8 mouse cellular contexts compared by ENCODE assay signal in genomic region chr10:98913610-98913960, GRCm38 (mm10). TPM values are rescaled to one million over a fixed set of nuclear protein-coding genes. Genes with fewer than 3 reads are reported as not detected.
A peak's percentile ranks its signal among the peaks of the same experiment; 100 is the strongest.
DNase-seq lines count a peak whose midpoint lies in the region; ATAC-seq and TF ChIP-seq lines count a peak whose summit lies in the region.

No protein-coding gene starts in this region.

- under 1% methylated on average over 17 of the region's 19 CpGs for WGBS in heart, embryonic 15.5 days
- under 1% methylated on average over 19 of the region's 19 CpGs for WGBS in forebrain, embryonic 15.5 days
- WGBS in liver, postnatal 0 days (ENCODE audit: insufficient replicate concordance): under 1% methylated on average over 19 of the region's 19 CpGs

- no peaks in the 10 kb centered on the region for H3K36me3 ChIP-seq in heart, embryonic 15.5 days
- H3K36me3 ChIP-seq in ES-Bruce4 (ENCODE audit: control insufficient read depth, insufficient read depth, low read length, poor library complexity, severe bottlenecking): no peaks in the 10 kb centered on the region
- no peaks in the 10 kb centered on the region for H3K36me3 ChIP-seq in forebrain, embryonic 15.5 days
- H3K36me3 ChIP-seq in liver, postnatal 0 days (replicated peaks; ENCODE audit: insufficient read depth, low read length): no peaks in the 10 kb centered on the region

- intact Hi-C loops in left cerebral cortex, postnatal 25 days (cut with DNase I): loop anchor here (5.0 to 10.0 kb wide), 4 partner anchors 171 to 421 kb away; no protein-coding TSS in a partner anchor

- H3K9me3 ChIP-seq in heart, embryonic 15.5 days (replicated peaks): no peaks in the 10 kb centered on the region
- H3K9me3 ChIP-seq in ES-Bruce4 (replicated peaks; ENCODE audit: control insufficient read depth, insufficient read depth, low read length, poor library complexity, severe bottlenecking): no peaks in the 10 kb centered on the region
- no peaks in the 10 kb centered on the region for H3K9me3 ChIP-seq in forebrain, embryonic 15.5 days
- no peaks in the 10 kb centered on the region for H3K9me3 ChIP-seq in liver, postnatal 0 days (ENCODE audit: low read length)

- peak overlapping the region; percentile 99 for H3K4me3 ChIP-seq in heart, embryonic 15.5 days
- H3K4me3 ChIP-seq in ES-Bruce4 (ENCODE audit: low read depth, low read length): peak overlapping the region; percentile 70
- H3K4me3 ChIP-seq in forebrain, embryonic 15.5 days: peak overlapping the region; percentile 89
- peak overlapping the region; percentile 97 for H3K4me3 ChIP-seq in liver, postnatal 0 days (ENCODE audit: low read depth, low read length)

- TF ChIP-seq POLR2A in ES-Bruce4 (IDR thresholded peaks at IDR 0.05; ENCODE audit: insufficient read depth, low read length): no peak

- no peaks in the 10 kb centered on the region for H3K27me3 ChIP-seq in heart, embryonic 15.5 days
- no peaks in the 10 kb centered on the region; the same call in 1 of the 2 replicates for H3K27me3 ChIP-seq in ES-Bruce4 (ENCODE audit: control insufficient read depth, insufficient read depth, low read length, poor library complexity, severe bottlenecking)
- H3K27me3 ChIP-seq in forebrain, embryonic 15.5 days: no peaks in the 10 kb centered on the region
- no peaks in the 10 kb centered on the region for H3K27me3 ChIP-seq in liver, postnatal 0 days (ENCODE audit: insufficient read depth, low read length)

- no peak for TF ChIP-seq EP300 in ES-Bruce4 (IDR thresholded peaks at IDR 0.05; ENCODE audit: insufficient read depth, low read depth, low read length)
- no peak for TF ChIP-seq EP300 in liver, postnatal 0 days (IDR thresholded peaks at IDR 0.05; ENCODE audit: low read depth)

- peak overlapping the region; percentile 84 for H3K9ac ChIP-seq in heart, embryonic 15.5 days
- H3K9ac ChIP-seq in ES-Bruce4 (ENCODE audit: low read depth, poor library complexity, severe bottlenecking): peak overlapping the region; percentile 93
- H3K9ac ChIP-seq in forebrain, embryonic 15.5 days (replicated peaks): peak overlapping the region; percentile 80
- H3K9ac ChIP-seq in liver, postnatal 0 days (replicated peaks): peak overlapping the region; percentile 97

- peak overlapping the region; percentile 62 for H3K4me2 ChIP-seq in heart, embryonic 15.5 days
- peak overlapping the region; percentile 78 for H3K4me2 ChIP-seq in forebrain, embryonic 15.5 days (replicated peaks)
- H3K4me2 ChIP-seq in liver, postnatal 0 days (ENCODE audit: low read depth, low read length): peak overlapping the region; percentile 99

- ATAC-seq in heart, embryonic 15.5 days (replicated peaks; ENCODE audit: insufficient number of reproducible peaks, insufficient read depth, low FRiP score, low read depth): no peak
- no peak for ATAC-seq in forebrain, embryonic 15.5 days (replicated peaks)
- no peak for ATAC-seq in liver, postnatal 0 days

- TF ChIP-seq CTCF in ES-Bruce4 (IDR thresholded peaks at IDR 0.05; ENCODE audit: low read depth, low read length): no peak
- TF ChIP-seq CTCF in liver, postnatal 0 days (IDR thresholded peaks at IDR 0.05; ENCODE audit: low read depth): no peak

- DNase-seq in heart, adult 18-20 months: no peak
- no peak for DNase-seq in liver, postnatal 0 days
- DNase-seq in adrenal gland, postnatal 36 days: no peak
- DNase-seq in gastrocnemius, adult 8-10 months (ENCODE audit: low spot score in 2 of 2): no peak
- no peak for DNase-seq in left cerebral cortex, postnatal 25 days (ENCODE audit: low spot score in 2 of 2)

- peaks cover 16% of the 10 kb centered on the region for H3K4me1 ChIP-seq in heart, embryonic 15.5 days (replicated peaks)
- H3K4me1 ChIP-seq in ES-Bruce4 (ENCODE audit: control insufficient read depth, insufficient read depth, low read length): no peaks in the 10 kb centered on the region
- peaks cover 9% of the 10 kb centered on the region for H3K4me1 ChIP-seq in forebrain, embryonic 15.5 days
- peaks cover 8% of the 10 kb centered on the region for H3K4me1 ChIP-seq in liver, postnatal 0 days (ENCODE audit: insufficient read depth)

- peak overlapping the region; percentile 100 for H3K27ac ChIP-seq in heart, embryonic 15.5 days
- no peak overlapping the region for H3K27ac ChIP-seq in ES-Bruce4 (ENCODE audit: insufficient read depth, low read length)
- peak overlapping the region; percentile 98 for H3K27ac ChIP-seq in forebrain, embryonic 15.5 days (replicated peaks)
- H3K27ac ChIP-seq in liver, postnatal 0 days (ENCODE audit: low read depth): peak overlapping the region; percentile 99

RNA-seq across cellular contexts. Expression of gene Atp2b1, which starts 0.6 kb away (rescaled TPM):
- 87.1 and 88.3 TPM in 2 replicates for polyA plus RNA-seq in heart, embryonic 15.5 days (2015; fragmentation: Nextera tagmentation; extraction: Ambion mirVana)
- 10 to 100 TPM; 61.2 to 61.4 TPM for total RNA-seq in heart, adult 18-20 months (2021)
- 55.4 and 68.1 TPM in 2 replicates for polyA plus RNA-seq in ES-Bruce4 (2011; ENCODE audit: insufficient read depth, insufficient read length, low read depth, missing spikeins)
- 169 and 176 TPM in 2 replicates for polyA plus RNA-seq in forebrain, embryonic 15.5 days (2015; fragmentation: Nextera tagmentation; extraction: Ambion mirVana)
- 33.3 and 37.0 TPM in 2 replicates for polyA plus RNA-seq in liver, postnatal 0 days (2015; fragmentation: Nextera tagmentation; extraction: Ambion mirVana)
- total RNA-seq in adrenal gland, postnatal 36 days (2021): 10 to 100 TPM; 50.1 to 57.9 TPM
- total RNA-seq in gastrocnemius, adult 8-10 months (2022): 10 to 100 TPM; 61.9 to 75.9 (median 73.7) TPM
- total RNA-seq in left cerebral cortex, postnatal 25 days (2021): 100 to 1,000 TPM; 710 to 765 TPM

Comparison
In these comparisons a context has a peak if more than half of its experiments do, and no peak if none do; other contexts are left out.
1. RNA of gene Atp2b1, which starts 0.6 kb away (total RNA-seq): 710 to 765 TPM in left cerebral cortex, postnatal 25 days; 61.9 to 75.9 TPM in gastrocnemius, adult 8-10 months, 61.2 to 61.4 TPM in heart, adult 18-20 months and 50.1 to 57.9 TPM in adrenal gland, postnatal 36 days; every median in the first group is over 4 times any median in the second.
2. Peak in every context shown above with its lines, with median percentiles within 50 percentile points of each other: H3K4me2 ChIP-seq, H3K4me3 ChIP-seq and H3K9ac ChIP-seq.